In the genomic region with DNA sequence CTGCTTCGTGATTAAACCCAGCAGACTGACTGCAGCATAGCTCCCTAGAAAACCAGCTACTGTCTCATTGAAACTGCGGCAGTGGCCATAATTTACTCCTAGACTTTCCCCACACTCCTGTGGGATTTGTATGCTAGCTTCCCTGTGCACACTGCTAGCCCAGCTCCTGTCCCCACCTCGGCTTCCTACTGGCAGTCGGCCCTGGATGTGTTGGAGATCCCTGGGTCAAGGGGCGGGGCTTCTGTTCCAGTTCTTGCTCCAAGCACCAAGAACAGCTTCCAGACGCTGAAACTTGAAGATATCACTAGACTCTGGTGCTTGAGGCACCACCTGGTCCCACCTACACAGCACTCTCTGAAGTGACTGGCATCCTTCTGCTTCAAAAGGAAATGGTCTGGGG, we compare ENCODE assay signal across 12 mouse cellular contexts. TPM values are rescaled to one million over a fixed set of nuclear protein-coding genes. Genes with fewer than 3 reads are reported as not detected.
"Had no signal": no experiment of that assay in that cellular context is flagged by ENCODE, and none has a peak within 500 bp of the region (broad histone marks: within the 10 kb centered on the region; RNA-seq: fewer than 3 reads in every experiment).

No protein-coding gene starts in this region.

- DNase-seq: liver, postnatal 0 days; lung, embryonic 14.5 days; lung, postnatal 14 days; lung, postnatal 36 days; right cerebral cortex, postnatal 14 days; thymus, adult 18-20 months; thymus, postnatal 14 days; thymus, postnatal 36 days had no signal

RNA-seq across cellular contexts. Expression of a gene that starts 11.5 kb away (rescaled TPM):
- total RNA-seq: megakaryocyte progenitor cell, adult 5-6 weeks; midbrain, postnatal 0 days; monocyte, adult 5-6 weeks; neutrophil, adult 5-6 weeks had no signal

RNA-seq across cellular contexts. Expression of a gene that starts 23.4 kb away (rescaled TPM):
- total RNA-seq: megakaryocyte progenitor cell, adult 5-6 weeks; midbrain, postnatal 0 days; monocyte, adult 5-6 weeks; neutrophil, adult 5-6 weeks had no signal

RNA-seq across cellular contexts. Expression of a gene that starts 38.2 kb away (rescaled TPM):
- total RNA-seq: monocyte, adult 5-6 weeks; neutrophil, adult 5-6 weeks had no signal
